Mouse (Mus musculus): ENCODE results near the gene S1pr5. TPM values are rescaled to one million over a fixed set of nuclear protein-coding genes. Genes with fewer than 3 reads are reported as not detected.
"Not testable (repeated sequence)": the region's sequence is repeated elsewhere in the genome, so short reads cannot be mapped to it uniquely, and the experiment has no call there.

S1pr5 gene
- polyA plus RNA-seq (2014; fragmentation: Nextera tagmentation; extraction: Ambion mirVana): 4.2 and 5.0 TPM in 2 replicates

GRCm38 (mm10) chr9:21248326-21248725 lies at the start of gene S1pr5:
TSS of gene S1pr5 (minus strand) at chr9:21248443.
- WGBS: under 1% methylated on average over 26 of the region's 30 CpGs

DNA sequence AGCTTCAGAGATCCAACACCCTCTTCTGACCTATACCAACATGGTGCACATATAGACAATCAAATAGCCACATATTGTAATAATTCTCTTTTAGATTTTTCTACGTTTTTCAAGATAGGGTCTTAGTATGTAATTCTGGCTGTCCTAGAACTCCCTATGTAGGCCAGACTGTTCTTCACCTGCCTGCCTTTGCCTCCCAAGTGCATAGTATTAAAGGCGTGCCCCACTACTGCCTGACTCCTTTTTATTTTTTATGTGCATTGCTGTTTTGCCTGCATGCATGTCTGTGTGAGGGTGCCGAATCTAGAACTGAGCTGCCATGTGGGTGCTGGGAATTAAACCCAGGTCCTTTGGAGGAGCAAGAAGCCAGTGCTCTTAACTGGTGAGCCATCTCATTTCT lies 44.0 kb upstream of the S1pr5 start:
- no peak overlapping the region for H3K9ac ChIP-seq (replicated peaks; ENCODE audit: low read depth, low read length)
- H3K27ac ChIP-seq (ENCODE audit: low read depth, low read length): no peak overlapping the region
- H3K4me1 ChIP-seq (ENCODE audit: control insufficient read depth, insufficient read depth, low read length): peaks cover 18% of the 10 kb centered on the region
- no peaks in the 10 kb centered on the region for H3K36me3 ChIP-seq (ENCODE audit: control insufficient read depth, insufficient read depth, low read length)
- H3K27me3 ChIP-seq (ENCODE audit: control insufficient read depth, insufficient read depth, low read length): no peaks in the 10 kb centered on the region
- WGBS: 95% methylated on average over 3 of the region's 3 CpGs
- H3K4me2 ChIP-seq (ENCODE audit: low read depth, low read length): no peak overlapping the region
- no peaks in the 10 kb centered on the region for H3K9me3 ChIP-seq (ENCODE audit: control insufficient read depth, low read length)
- no peak overlapping the region for H3K4me3 ChIP-seq (ENCODE audit: low read depth, low read length)
- ATAC-seq (ENCODE audit: low read depth): no peak

More at GRCm38 (mm10) chr9:21248326-21248725, at the start of gene S1pr5:
- H3K4me3 ChIP-seq (ENCODE audit: low read depth, low read length): no peak within 1 kb of the TSS
- H3K9me3 ChIP-seq (ENCODE audit: control insufficient read depth, low read length): no peaks in the 10 kb centered on the region
- peaks cover 12% of the 10 kb centered on the region for H3K4me1 ChIP-seq (ENCODE audit: control insufficient read depth, insufficient read depth, low read length)
- no peak within 1 kb of the TSS for H3K4me2 ChIP-seq (ENCODE audit: low read depth, low read length)
- H3K27ac ChIP-seq (ENCODE audit: low read depth, low read length): no peak within 1 kb of the TSS
- peaks cover 45% of the 10 kb centered on the region for H3K27me3 ChIP-seq (ENCODE audit: control insufficient read depth, insufficient read depth, low read length)
- H3K9ac ChIP-seq (replicated peaks; ENCODE audit: low read depth, low read length): no peak within 1 kb of the TSS
- no peaks in the 10 kb centered on the region for H3K36me3 ChIP-seq (ENCODE audit: control insufficient read depth, insufficient read depth, low read length)
- no peak for ATAC-seq (ENCODE audit: low read depth)

GRCm38 (mm10) chr9:21291868-21292267 lies 43.6 kb upstream of the S1pr5 start:
- H3K4me2 ChIP-seq (ENCODE audit: low read depth, low read length): peak overlapping the region; percentile 62
- not testable (repeated sequence) for H3K27me3 ChIP-seq (ENCODE audit: control insufficient read depth, insufficient read depth, low read length); H3K9me3 ChIP-seq (ENCODE audit: control insufficient read depth, low read length); H3K36me3 ChIP-seq (ENCODE audit: control insufficient read depth, insufficient read depth, low read length); H3K27ac ChIP-seq (ENCODE audit: low read depth, low read length); ATAC-seq (ENCODE audit: low read depth)
- H3K4me1 ChIP-seq (ENCODE audit: control insufficient read depth, insufficient read depth, low read length): peaks cover 22% of the 10 kb centered on the region
- H3K9ac ChIP-seq (replicated peaks; ENCODE audit: low read depth, low read length): 0 out of 2 replicates have a peak overlapping the region, but pooled peaks have one; percentile 75
- peak overlapping the region; percentile 74; the same call in 1 of the 2 replicates for H3K4me3 ChIP-seq (ENCODE audit: low read depth, low read length)
- WGBS: 17% methylated on average over 7 of the region's 7 CpGs

- Histone ChIP-seq H3K36me3 (ENCODE audit: control insufficient read depth, insufficient read depth, low read length) (no peaks in the 10 kb centered on the region), H3K27ac (ENCODE audit: low read depth, low read length) (peak within 1 kb of the TSS; percentile 74), H3K4me3 (ENCODE audit: low read depth, low read length) (peak within 1 kb of the TSS; percentile 74), H3K9me3 (ENCODE audit: control insufficient read depth, low read length) (no peaks in the 10 kb centered on the region), H3K9ac (replicated peaks; ENCODE audit: low read depth, low read length) (peak within 1 kb of the TSS; percentile 75), H3K4me2 (ENCODE audit: low read depth, low read length) (peak within 1 kb of the TSS; percentile 62), H3K4me1 (ENCODE audit: control insufficient read depth, insufficient read depth, low read length) (peaks cover 26% of the 10 kb centered on the region), H3K27me3 (ENCODE audit: control insufficient read depth, insufficient read depth, low read length) (no peaks in the 10 kb centered on the region)
- ATAC-seq (ENCODE audit: low read depth): peak; percentile 96
- under 1% methylated on average over 48 of the region's 51 CpGs for WGBS
Observed at GRCm38 (mm10) chr9:21291022-21291787, 43.0 kb upstream of the S1pr5 start, which contains the start of gene Cdkn2d. TSS of gene Cdkn2d (minus strand) at chr9:21291407.

DNA sequence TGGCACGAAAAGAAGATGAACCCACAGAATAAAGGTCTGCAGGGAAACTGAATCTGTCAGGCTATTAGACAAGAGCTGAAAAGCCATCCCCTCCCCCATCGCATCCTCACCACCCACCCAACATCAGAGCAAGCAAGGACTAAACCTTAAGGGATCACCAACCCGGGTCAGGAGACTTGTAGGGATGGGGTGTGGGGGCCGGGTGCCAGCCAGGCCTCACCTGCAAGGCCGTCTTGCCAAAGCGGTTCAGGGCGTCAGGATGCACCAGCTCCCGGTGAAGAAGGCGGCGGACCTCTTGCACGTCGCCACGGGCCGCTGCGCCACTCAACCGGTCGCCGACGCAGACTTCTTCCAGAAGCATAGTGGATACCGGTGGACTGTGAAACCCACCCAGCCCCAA lies 42.3 kb upstream of the S1pr5 start:
- Histone ChIP-seq H3K9ac (replicated peaks; ENCODE audit: low read depth, low read length) (peak overlapping the region; percentile 75), H3K4me2 (ENCODE audit: low read depth, low read length) (peak overlapping the region; percentile 62), H3K9me3 (ENCODE audit: control insufficient read depth, low read length) (no peaks in the 10 kb centered on the region), H3K36me3 (ENCODE audit: control insufficient read depth, insufficient read depth, low read length) (no peaks in the 10 kb centered on the region), H3K27me3 (ENCODE audit: control insufficient read depth, insufficient read depth, low read length) (no peaks in the 10 kb centered on the region), H3K4me1 (ENCODE audit: control insufficient read depth, insufficient read depth, low read length) (peaks cover 26% of the 10 kb centered on the region), H3K4me3 (ENCODE audit: low read depth, low read length) (peak overlapping the region; percentile 74), H3K27ac (ENCODE audit: low read depth, low read length) (peak overlapping the region; percentile 74)
- WGBS: under 1% methylated on average over 20 of the region's 20 CpGs
- no peak for ATAC-seq (ENCODE audit: low read depth)

DNA sequence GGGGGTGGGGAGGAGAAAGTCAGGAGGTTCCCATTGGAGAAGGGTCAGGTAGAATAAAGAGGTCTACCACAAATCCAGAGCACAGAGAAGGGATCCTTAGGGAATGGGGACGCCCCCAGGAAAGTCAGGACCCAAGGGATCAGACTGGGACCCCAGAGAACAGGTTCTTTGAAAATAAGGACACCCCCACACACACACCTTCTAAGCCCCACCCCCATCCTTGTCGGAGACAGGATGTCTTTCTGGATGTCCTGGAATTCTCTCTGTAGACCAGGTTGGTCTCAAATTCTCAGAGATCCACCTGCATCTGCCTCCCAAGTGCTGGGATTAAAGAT lies 41.1 kb upstream of the S1pr5 start:
- H3K9me3 ChIP-seq (ENCODE audit: control insufficient read depth, low read length): no peaks in the 10 kb centered on the region
- no peak for ATAC-seq (ENCODE audit: low read depth)
- no peak overlapping the region for H3K27ac ChIP-seq (ENCODE audit: low read depth, low read length)
- 90% methylated on average over 2 of the region's 2 CpGs for WGBS
- H3K4me1 ChIP-seq (ENCODE audit: control insufficient read depth, insufficient read depth, low read length): peaks cover 26% of the 10 kb centered on the region
- H3K4me2 ChIP-seq (ENCODE audit: low read depth, low read length): peak overlapping the region; percentile 62; the same call in 1 of the 2 replicates
- peaks cover 7% of the 10 kb centered on the region; the same call in 1 of the 2 replicates for H3K36me3 ChIP-seq (ENCODE audit: control insufficient read depth, insufficient read depth, low read length)
- H3K9ac ChIP-seq (replicated peaks; ENCODE audit: low read depth, low read length): no peak overlapping the region
- no peaks in the 10 kb centered on the region for H3K27me3 ChIP-seq (ENCODE audit: control insufficient read depth, insufficient read depth, low read length)
- no peak overlapping the region; the same call in 1 of the 2 replicates for H3K4me3 ChIP-seq (ENCODE audit: low read depth, low read length)

- no peaks in the 10 kb centered on the region for H3K9me3 ChIP-seq (ENCODE audit: control insufficient read depth, low read length)
- WGBS: 79% methylated on average over 13 of the region's 13 CpGs
- peaks cover 13% of the 10 kb centered on the region; the same call in 1 of the 2 replicates for H3K36me3 ChIP-seq (ENCODE audit: control insufficient read depth, insufficient read depth, low read length)
- H3K4me2 ChIP-seq (ENCODE audit: low read depth, low read length): peak overlapping the region; percentile 84
- no peaks in the 10 kb centered on the region for H3K27me3 ChIP-seq (ENCODE audit: control insufficient read depth, insufficient read depth, low read length)
- peak overlapping the region; percentile 65 for H3K4me3 ChIP-seq (ENCODE audit: low read depth, low read length)
- H3K4me1 ChIP-seq (ENCODE audit: control insufficient read depth, insufficient read depth, low read length): peaks cover 26% of the 10 kb centered on the region
- peak overlapping the region; percentile 78 for H3K27ac ChIP-seq (ENCODE audit: low read depth, low read length)
- H3K9ac ChIP-seq (replicated peaks; ENCODE audit: low read depth, low read length): peak overlapping the region; percentile 60; the same call in 1 of the 2 replicates
- ATAC-seq (ENCODE audit: low read depth): no peak
Observed at GRCm38 (mm10) chr9:21288404-21289336, 40.4 kb upstream of the S1pr5 start.

GRCm38 (mm10) chr9:21287571-21288402 lies 39.5 kb upstream of the S1pr5 start, which contains the start of gene Kri1:
TSS of gene Kri1 (minus strand) at chr9:21287969.
- no peaks in the 10 kb centered on the region for H3K9me3 ChIP-seq (ENCODE audit: control insufficient read depth, low read length)
- peak; percentile 74 for ATAC-seq (ENCODE audit: low read depth)
- peak within 1 kb of the TSS; percentile 78 for H3K27ac ChIP-seq (ENCODE audit: low read depth, low read length)
- H3K4me2 ChIP-seq (ENCODE audit: low read depth, low read length): peak within 1 kb of the TSS; percentile 84
- no peaks in the 10 kb centered on the region for H3K27me3 ChIP-seq (ENCODE audit: control insufficient read depth, insufficient read depth, low read length)
- H3K36me3 ChIP-seq (ENCODE audit: control insufficient read depth, insufficient read depth, low read length): peaks cover 16% of the 10 kb centered on the region; the same call in 1 of the 2 replicates
- H3K4me1 ChIP-seq (ENCODE audit: control insufficient read depth, insufficient read depth, low read length): peaks cover 26% of the 10 kb centered on the region
- peak within 1 kb of the TSS; percentile 60 for H3K9ac ChIP-seq (replicated peaks; ENCODE audit: low read depth, low read length)
- under 1% methylated on average over 59 of the region's 59 CpGs for WGBS
- peak within 1 kb of the TSS; percentile 65 for H3K4me3 ChIP-seq (ENCODE audit: low read depth, low read length)

Measured in neural tube, embryonic 14.5 days (tissue).